Comparison of ENCODE assay signal across 25 mouse cellular contexts in the genomic region with DNA sequence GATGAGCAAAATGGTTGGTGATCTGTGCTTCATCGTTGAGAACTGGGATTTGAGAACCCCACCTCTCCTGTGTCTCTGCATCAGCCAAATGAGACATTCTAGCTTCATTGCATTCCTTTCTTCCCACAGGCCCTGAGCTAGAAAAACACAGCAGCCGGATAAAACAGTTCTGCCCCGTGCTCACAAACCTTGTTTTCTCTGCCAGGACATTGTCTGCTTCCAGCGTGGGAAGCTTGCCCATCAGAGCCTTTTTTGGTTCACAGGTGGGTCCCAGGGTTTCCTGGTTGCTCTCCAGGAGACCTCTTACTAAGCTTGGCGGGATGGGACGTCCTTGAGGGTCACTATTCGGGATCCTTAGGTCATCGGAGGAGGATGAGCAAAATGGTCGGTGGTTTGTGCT.
"Had no signal": no experiment of that assay in that cellular context is flagged by ENCODE, and none has a peak within 500 bp of the region (broad histone marks: within the 10 kb centered on the region; RNA-seq: fewer than 3 reads in every experiment).

No protein-coding gene starts in this region.

- H3K4me2 ChIP-seq: heart, embryonic 12.5 days; hindbrain, embryonic 13.5 days; hindbrain, embryonic 15.5 days; limb, embryonic 12.5 days; liver, embryonic 11.5 days; liver, embryonic 13.5 days; liver, embryonic 15.5 days had no signal

- H3K9me3 ChIP-seq: heart, embryonic 10.5 days; heart, embryonic 12.5 days; hindbrain, embryonic 13.5 days; hindbrain, embryonic 15.5 days; limb, embryonic 10.5 days; limb, embryonic 12.5 days; liver, embryonic 13.5 days; liver, embryonic 15.5 days had no signal

- H3K27ac ChIP-seq: heart, embryonic 10.5 days; hindbrain, embryonic 13.5 days; hindbrain, embryonic 15.5 days; hindbrain, postnatal 0 days; left cerebral cortex, adult 2 months; limb, embryonic 10.5 days; limb, embryonic 12.5 days; liver, embryonic 13.5 days; liver, embryonic 15.5 days had no signal

- ATAC-seq: hindbrain, postnatal 0 days; intestine, embryonic 16.5 days; liver, postnatal 0 days had no signal

- DNase-seq: gastrocnemius, postnatal 14 days; gastrocnemius, postnatal 36 days; heart, adult 18-20 months; heart, postnatal 10 days; heart, postnatal 36 days; kidney, adult 18-20 months; kidney, adult 9 months; kidney, postnatal 14 days; kidney, postnatal 36 days; layer of hippocampus, adult 9-11 months; layer of hippocampus, postnatal 36 days; liver; liver, embryonic 13.5 days; liver, postnatal 0 days had no signal

- H3K4me3 ChIP-seq: heart, embryonic 10.5 days; heart, embryonic 12.5 days; hindbrain, embryonic 13.5 days; hindbrain, embryonic 15.5 days; left cerebral cortex, adult 2 months; limb, embryonic 10.5 days; limb, embryonic 12.5 days; liver, embryonic 13.5 days; liver, embryonic 15.5 days had no signal

- H3K36me3 ChIP-seq: heart, embryonic 10.5 days; heart, embryonic 12.5 days; hindbrain, embryonic 13.5 days; hindbrain, embryonic 15.5 days; limb, embryonic 12.5 days; liver, embryonic 13.5 days; liver, embryonic 15.5 days had no signal

- H3K27me3 ChIP-seq: heart, embryonic 12.5 days; hindbrain, embryonic 13.5 days; hindbrain, embryonic 15.5 days; limb, embryonic 12.5 days; liver, embryonic 13.5 days; liver, embryonic 15.5 days had no signal

- H3K9ac ChIP-seq: heart, embryonic 12.5 days; hindbrain, embryonic 13.5 days; hindbrain, embryonic 15.5 days; limb, embryonic 12.5 days; liver, embryonic 13.5 days; liver, embryonic 15.5 days; liver, postnatal 0 days had no signal
